In the genomic region with DNA sequence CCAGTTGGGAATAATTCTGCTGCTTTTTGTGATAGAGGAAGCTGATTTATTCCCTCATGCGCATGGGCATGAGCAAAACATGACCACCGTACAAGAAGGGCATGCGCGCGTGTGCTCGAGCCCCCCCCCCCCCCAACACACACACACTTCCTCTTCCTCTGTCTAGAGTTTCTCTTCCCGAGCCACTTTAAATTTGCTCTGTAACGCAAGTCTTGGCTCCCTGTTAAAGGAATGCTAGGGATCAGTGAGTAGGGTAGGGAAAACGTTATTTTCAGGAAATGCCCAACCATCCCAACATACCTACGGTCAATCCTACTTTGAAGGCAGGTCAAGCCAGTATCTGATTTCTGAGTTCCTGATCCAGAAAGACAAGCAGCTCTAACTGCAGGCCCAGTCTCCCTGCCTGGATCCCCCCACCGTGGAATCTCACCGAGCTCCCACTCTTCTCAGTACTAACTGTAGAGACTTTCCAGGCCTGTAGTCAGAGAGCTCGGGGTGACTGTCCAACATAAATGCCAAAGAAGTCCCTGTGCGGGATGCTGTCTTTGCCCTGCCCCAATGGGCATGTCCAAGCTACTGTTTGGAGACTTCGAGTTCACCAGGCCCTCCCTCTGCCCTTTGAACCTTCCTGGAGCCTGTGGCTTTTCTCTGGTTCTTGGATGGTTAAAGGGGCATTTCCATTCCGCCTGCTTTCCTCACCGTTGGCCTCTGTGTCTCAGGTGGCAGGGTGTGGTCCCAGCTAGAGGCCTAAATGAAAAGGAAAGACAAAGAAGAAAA, we compare ENCODE assay signal across 9 mouse cellular contexts. TPM values are rescaled to one million over a fixed set of nuclear protein-coding genes. Genes with fewer than 3 reads are reported as not detected.
DNase-seq lines count a peak whose midpoint lies in the region; ATAC-seq and TF ChIP-seq lines count a peak whose summit lies in the region.
"Had no signal": no experiment of that assay in that cellular context is flagged by ENCODE, and none has a peak within 500 bp of the region (broad histone marks: within the 10 kb centered on the region; RNA-seq: fewer than 3 reads in every experiment).

No protein-coding gene starts in this region.

- peak; percentile 7 for DNase-seq in A20 (ENCODE audit: low read depth, low spot score)
- peak; percentile 54 for DNase-seq in kidney, adult 11 months
- DNase-seq in left cerebral cortex, postnatal 14 days (ENCODE audit: low spot score in 2 of 2), result no peak
- DNase-seq in cerebellum, adult 11 months, result no peak
- no peak for DNase-seq in spleen, postnatal 10 days (ENCODE audit: low spot score in 2 of 2)

- peak overlapping the region; percentile 25; the same call in 1 of the 2 replicates for H3K4me3 ChIP-seq in ES-Bruce4 (ENCODE audit: low read depth, low read length)
- H3K4me3 ChIP-seq: megakaryocyte, embryonic 14.5 days had no signal

- peak; percentile 78 for ATAC-seq in megakaryocyte, adult 5-6 weeks (ENCODE audit: poor library complexity, severe bottlenecking)
- ATAC-seq in frontal cortex, adult (ENCODE audit: low TSS enrichment), result no peak

- TF ChIP-seq CTCF in ES-Bruce4 (IDR thresholded peaks at IDR 0.05; ENCODE audit: low read depth, low read length), result no peak

- H3K4me1 ChIP-seq in ES-Bruce4 (ENCODE audit: control insufficient read depth, insufficient read depth, low read length), result no peaks in the 10 kb centered on the region

- TF ChIP-seq EP300 in ES-Bruce4 (IDR thresholded peaks at IDR 0.05; ENCODE audit: insufficient read depth, low read depth, low read length), result 0 out of 2 replicates have a peak, but pooled peaks have one; percentile 24

- no peaks in the 10 kb centered on the region for H3K27me3 ChIP-seq in ES-Bruce4 (ENCODE audit: control insufficient read depth, insufficient read depth, low read length, poor library complexity, severe bottlenecking)
- H3K27me3 ChIP-seq: megakaryocyte, embryonic 14.5 days had no signal

- peak overlapping the region; percentile 52 for H3K9ac ChIP-seq in ES-Bruce4 (ENCODE audit: low read depth, poor library complexity, severe bottlenecking)

- no peaks in the 10 kb centered on the region for H3K36me3 ChIP-seq in ES-Bruce4 (ENCODE audit: control insufficient read depth, insufficient read depth, low read length, poor library complexity, severe bottlenecking)

- no peak for TF ChIP-seq POLR2A in ES-Bruce4 (IDR thresholded peaks at IDR 0.05; ENCODE audit: insufficient read depth, low read length)

- intact Hi-C loops in left cerebral cortex, postnatal 14 days (cut with DNase I), result loop anchor here (2.0 to 10.0 kb wide), 2 partner anchors 62 to 362 kb away; no protein-coding TSS in a partner anchor

- H3K9me3 ChIP-seq in ES-Bruce4 (replicated peaks; ENCODE audit: control insufficient read depth, insufficient read depth, low read length, poor library complexity, severe bottlenecking), result peaks cover 2% of the 10 kb centered on the region; the same call in 1 of the 2 replicates

- H3K27ac ChIP-seq in ES-Bruce4 (ENCODE audit: insufficient read depth, low read length), result peak overlapping the region; percentile 99

RNA-seq across cellular contexts. Expression of a gene that starts 33.3 kb away (rescaled TPM):
- polyA plus RNA-seq in ES-Bruce4 (2011; ENCODE audit: insufficient read depth, insufficient read length, low read depth, missing spikeins), result 337 and 346 TPM in 2 replicates
- 0.50 TPM in 1 of 2 replicates, not detected in the other for total RNA-seq in megakaryocyte, adult 5-6 weeks (2015)
- total RNA-seq in megakaryocyte, adult 5-6 weeks (2017), result 1.1 TPM in 1 of 2 replicates, not detected in the other
- under 1 TPM; 0.20 to 0.57 TPM for total RNA-seq in left cerebral cortex, postnatal 14 days (2021)

Comparison
In these comparisons a context has a peak if more than half of its experiments do, and no peak if none do; other contexts are left out.
1. DNase-seq: peak in A20 (single experiment) and kidney, adult 11 months (single experiment); none in left cerebral cortex, postnatal 14 days (0 of 2), cerebellum, adult 11 months (single experiment) and spleen, postnatal 10 days (0 of 2).